Mouse (Mus musculus) C2C12 (cell line): ENCODE results near the gene Tmem135. TPM values are rescaled to one million over a fixed set of nuclear protein-coding genes. Genes with fewer than 3 reads are reported as not detected.

Experiments
- H3K27me3 ChIP-seq: one replicate; pipeline ENCODE4 v1.6.1; 2011; ENCODE audit not compliant: control insufficient read depth, insufficient read depth, insufficient read length
- H3K36me3 ChIP-seq: one replicate; pipeline ENCODE4 v1.6.1; 2011; ENCODE audit not compliant: control insufficient read depth, insufficient read depth
- H3K4me3 ChIP-seq: one replicate; pipeline ENCODE4 v1.5.1; 2011; ENCODE audit warnings: mild to moderate bottlenecking, control low read depth; ENCODE audit not compliant: poor library complexity, insufficient read depth, severe bottlenecking
- H3K79me2 ChIP-seq: one replicate; pipeline ENCODE4 v1.6.1; 2011; ENCODE audit not compliant: control insufficient read depth, insufficient read depth
- H3K79me3 ChIP-seq: one replicate; pipeline ENCODE4 v1.6.1; 2011; ENCODE audit warnings: low read depth, control low read depth
- H3ac ChIP-seq: one replicate; pipeline ENCODE3; 2011; ENCODE audit warnings: low read depth; ENCODE audit not compliant: control insufficient read depth, insufficient read length
- CEBPB ChIP-seq: IDR thresholded peaks from one replicate; pipeline ENCODE4 v1.6.1; 2011; ENCODE audit warnings: low read depth, mild to moderate bottlenecking, control low read depth, moderate library complexity
- CTCF ChIP-seq: IDR thresholded peaks from one replicate; pipeline ENCODE4 v1.5.1; 2011; ENCODE audit not compliant: control insufficient read depth, insufficient read depth, insufficient read length
- FOSL1 ChIP-seq: IDR thresholded peaks from one replicate; pipeline ENCODE4 v1.8.0; 2011; ENCODE audit warnings: mild to moderate bottlenecking, low read length; ENCODE audit not compliant: poor library complexity, insufficient read depth, severe bottlenecking
- MAX ChIP-seq: IDR thresholded peaks from one replicate; pipeline ENCODE4 v1.6.1; 2011; ENCODE audit warnings: mild to moderate bottlenecking, control low read depth
- MYOD1 ChIP-seq: IDR thresholded peaks from one replicate; pipeline ENCODE4 v1.6.1; 2011; ENCODE audit warnings: low read depth; ENCODE audit not compliant: control insufficient read depth, insufficient read length
- MYOG ChIP-seq: IDR thresholded peaks from one replicate; pipeline ENCODE4 v1.6.1; 2011; ENCODE audit not compliant: control insufficient read depth, insufficient read length; ENCODE audit errors: extremely low read depth
- USF1 ChIP-seq: IDR thresholded peaks from one replicate; pipeline ENCODE4 v1.6.1; 2011; ENCODE audit warnings: low read depth, mild to moderate bottlenecking, control low read depth, moderate library complexity
- polyA plus RNA-seq: library from polyadenylated mRNA; unstranded; fragments of >200 nt; fragmentation: generic; extraction: Trizol; gene quantifications from one replicate; pipeline ENCODE4 v1.2.1, GENCODE M21; 2012; ENCODE audit warnings: missing spikeins

The Tmem135 gene
- polyA plus RNA-seq, 1 experiment = 4.5 TPM

DNA sequence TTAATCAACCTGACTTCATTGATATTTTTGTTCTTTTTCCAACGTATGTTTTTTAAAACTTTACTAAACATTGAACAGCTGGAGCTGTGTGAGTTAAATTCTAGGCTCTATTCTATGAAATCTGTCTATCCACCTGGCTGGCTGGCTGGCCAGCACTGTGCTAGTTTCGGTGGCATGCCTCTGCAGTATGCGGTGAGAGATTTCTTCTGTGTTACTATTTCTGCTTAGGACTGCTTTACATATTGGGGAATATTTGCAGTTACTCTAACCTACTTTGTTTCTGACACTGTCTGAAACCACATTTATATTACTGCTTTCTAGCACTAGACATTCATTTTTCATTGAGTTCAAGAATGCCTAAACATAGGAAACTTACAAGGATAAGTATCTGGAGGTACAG, 150.2 kb downstream of the Tmem135 start:
- H3K36me3 ChIP-seq = no peaks in the 10 kb centered on the region
- H3K79me3 ChIP-seq = no peaks in the 10 kb centered on the region
- H3K27me3 ChIP-seq = no peaks in the 10 kb centered on the region
- no peak for TF ChIP-seq MYOG
- TF ChIP-seq CEBPB = no peak
- H3K79me2 ChIP-seq = no peaks in the 10 kb centered on the region
- no peak overlapping the region for H3ac ChIP-seq
- no peak overlapping the region for H3K4me3 ChIP-seq

DNA sequence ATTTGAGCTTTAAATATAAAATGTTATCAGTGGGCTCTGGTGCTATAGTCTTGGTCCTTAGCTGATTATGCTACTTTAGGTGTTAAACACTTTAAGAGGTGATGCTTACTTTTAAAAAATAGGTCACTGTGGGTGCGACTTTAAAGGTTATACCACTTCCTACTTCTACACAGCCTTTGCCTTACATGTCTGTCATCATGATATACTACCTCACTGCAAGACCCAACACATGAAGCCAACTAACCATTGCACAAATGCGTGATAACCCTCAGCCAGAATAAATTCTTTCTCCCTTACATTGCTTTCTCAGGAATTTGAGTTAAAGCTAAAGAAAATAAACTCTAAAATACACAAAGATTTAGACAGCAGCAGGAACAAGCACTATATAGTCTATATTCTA, 150.7 kb downstream of the Tmem135 start:
- H3K4me3 ChIP-seq = no peak overlapping the region

DNA sequence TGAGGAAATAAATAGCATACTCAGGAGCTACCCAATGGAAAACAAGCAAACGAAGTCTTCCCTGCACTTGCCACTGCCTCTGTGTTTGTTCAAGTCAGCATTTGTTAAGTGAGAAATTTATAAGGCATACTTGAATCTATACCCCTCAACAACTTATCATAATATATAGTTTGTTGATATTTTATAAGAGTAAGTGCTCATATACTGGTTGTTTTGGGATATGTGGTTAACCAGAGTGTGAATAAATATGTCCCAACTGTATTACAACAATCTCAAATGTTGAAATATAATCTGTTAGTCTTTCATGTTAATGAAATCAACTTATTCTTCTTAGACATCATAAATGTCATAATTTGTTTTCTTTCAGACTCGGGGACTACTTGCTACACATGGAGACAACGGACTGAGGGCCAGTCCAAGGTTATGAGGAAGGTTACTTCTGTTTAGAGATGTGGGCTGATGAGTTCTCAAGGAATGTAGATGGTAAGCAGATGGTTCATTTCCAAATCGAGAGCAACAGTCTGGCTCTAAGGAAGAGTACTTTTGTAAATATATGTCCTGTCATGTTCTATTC, 152.1 kb downstream of the Tmem135 start:
- Histone ChIP-seq H3K27me3 (no peaks in the 10 kb centered on the region), H3ac (no peak overlapping the region), H3K79me2 (no peaks in the 10 kb centered on the region), H3K4me3 (no peak overlapping the region), H3K36me3 (no peaks in the 10 kb centered on the region), H3K79me3 (no peaks in the 10 kb centered on the region)
- TF ChIP-seq MYOG (no peak), CEBPB (no peak), MAX (no peak), CTCF (no peak), MYOD1 (no peak), FOSL1 (no peak), USF1 (no peak)

More for the DNA sequence above, 150.7 kb downstream of the Tmem135 start:
- no peak overlapping the region for H3ac ChIP-seq
- H3K36me3 ChIP-seq = no peaks in the 10 kb centered on the region
- no peaks in the 10 kb centered on the region for H3K79me3 ChIP-seq
- no peaks in the 10 kb centered on the region for H3K79me2 ChIP-seq
- no peak for TF ChIP-seq MYOG
- no peak for TF ChIP-seq MYOD1
- TF ChIP-seq CTCF = no peak
- no peak for TF ChIP-seq MAX
- no peak for TF ChIP-seq USF1
- no peak for TF ChIP-seq CEBPB
- no peak for TF ChIP-seq FOSL1
- H3K27me3 ChIP-seq = no peaks in the 10 kb centered on the region

DNA sequence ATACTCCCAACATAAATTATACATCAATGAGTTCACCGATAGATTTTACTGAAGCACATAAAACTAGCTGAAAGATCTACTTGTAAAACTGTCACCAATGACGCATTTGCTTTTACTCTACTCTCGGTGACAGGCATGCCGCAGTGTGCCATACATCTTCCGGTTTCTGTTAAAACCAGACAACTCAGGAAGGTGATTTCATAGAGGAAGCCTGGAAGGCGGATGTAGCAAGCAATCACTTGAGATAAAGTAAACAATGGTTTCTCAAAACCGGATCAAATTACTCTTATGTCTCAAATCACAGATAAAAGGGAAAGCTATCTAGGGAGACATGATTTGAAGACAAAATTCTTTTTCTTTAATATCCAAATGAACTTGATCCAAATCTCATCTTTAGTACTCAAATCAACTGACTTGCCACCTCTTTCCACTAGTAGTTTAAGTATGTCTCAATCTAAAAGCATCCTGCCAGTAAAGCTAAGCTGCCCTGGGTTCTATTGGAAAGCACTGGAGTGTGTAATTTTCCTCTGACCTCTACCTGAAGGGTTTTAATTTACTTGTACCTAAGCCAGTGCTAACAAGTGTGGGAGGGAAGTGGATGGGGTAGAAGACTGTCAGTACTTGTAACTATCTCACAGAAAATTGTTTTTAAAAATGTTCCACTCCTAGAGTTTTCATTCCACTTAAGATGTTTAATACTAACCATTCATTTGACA, 155.7 kb downstream of the Tmem135 start:
- Histone ChIP-seq H3K27me3 (no peaks in the 10 kb centered on the region), H3K36me3 (no peaks in the 10 kb centered on the region), H3ac (no peak overlapping the region), H3K79me2 (no peaks in the 10 kb centered on the region), H3K4me3 (no peak overlapping the region), H3K79me3 (no peaks in the 10 kb centered on the region)
- TF ChIP-seq USF1 (no peak), MYOG (no peak)

- H3K27me3 ChIP-seq = no peaks in the 10 kb centered on the region
- TF ChIP-seq MYOG = no peak
- TF ChIP-seq USF1 = no peak
- no peak for TF ChIP-seq MAX
- no peak for TF ChIP-seq CTCF
- no peak for TF ChIP-seq MYOD1
- TF ChIP-seq CEBPB = no peak
- TF ChIP-seq FOSL1 = no peak
- no peaks in the 10 kb centered on the region for H3K36me3 ChIP-seq
- H3K79me3 ChIP-seq = no peaks in the 10 kb centered on the region
- no peaks in the 10 kb centered on the region for H3K79me2 ChIP-seq
- no peak overlapping the region for H3K4me3 ChIP-seq
- H3ac ChIP-seq = no peak overlapping the region
Measured at GRCm38 (mm10) chr7:89247012-89247710, 156.9 kb downstream of the Tmem135 start.

- no peaks in the 10 kb centered on the region for H3K27me3 ChIP-seq
Measured at GRCm38 (mm10) chr7:89242565-89242964, 161.5 kb downstream of the Tmem135 start.

More at GRCm38 (mm10) chr7:89242565-89242964, 161.5 kb downstream of the Tmem135 start:
- H3K79me3 ChIP-seq = no peaks in the 10 kb centered on the region
- no peaks in the 10 kb centered on the region for H3K36me3 ChIP-seq
- H3K4me3 ChIP-seq = no peak overlapping the region
- no peak overlapping the region for H3ac ChIP-seq
- no peaks in the 10 kb centered on the region for H3K79me2 ChIP-seq
- TF ChIP-seq MAX (no peak), FOSL1 (no peak), MYOG (no peak), CTCF (no peak), CEBPB (no peak), USF1 (no peak), MYOD1 (no peak)
